Mouse (Mus musculus): ENCODE measurements around the gene Nfkb2. TPM values are rescaled to one million over a fixed set of nuclear protein-coding genes. Genes with fewer than 3 reads are reported as not detected.

The Nfkb2 gene
- polyA plus RNA-seq, 1 experiment from 2014 or later, result 8.9 TPM

DNA sequence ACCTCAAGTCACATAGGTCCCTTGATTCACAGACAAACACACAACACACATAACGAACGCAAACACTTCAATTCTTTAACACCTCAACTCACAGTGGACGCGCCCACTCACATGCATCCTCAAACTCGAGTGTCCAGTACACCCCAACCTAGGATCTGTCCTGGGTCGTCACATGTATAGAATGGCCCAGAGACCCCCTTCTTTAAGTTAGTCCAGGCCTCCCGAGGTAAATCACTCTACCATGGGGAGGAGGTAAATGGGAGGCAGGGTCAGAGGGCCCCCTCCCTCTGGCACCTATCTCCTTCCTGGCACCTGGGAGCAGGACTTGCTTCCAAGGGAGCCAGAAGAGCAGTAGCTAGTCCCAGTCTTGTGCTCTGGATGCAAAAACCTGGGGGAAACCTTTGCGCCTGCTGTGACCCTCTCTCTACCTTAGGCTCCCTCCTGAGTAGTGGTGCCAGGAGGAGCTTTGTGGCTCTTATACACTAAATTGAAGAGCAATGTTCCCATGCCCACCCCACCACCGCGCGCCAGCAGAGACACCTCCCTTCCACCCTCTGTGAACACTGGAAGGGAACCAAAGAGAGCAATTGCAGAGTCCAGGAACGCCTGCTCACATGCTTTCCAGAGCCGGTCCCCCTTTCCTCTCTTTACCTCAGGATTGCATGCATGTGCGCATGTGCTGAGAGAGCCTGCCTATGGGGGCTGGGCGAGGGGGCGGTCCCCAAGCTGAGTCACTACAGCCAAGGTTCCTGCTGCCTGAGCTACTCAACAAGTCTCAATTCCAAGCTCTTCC, 14.7 kb downstream of the Nfkb2 start:
- WGBS, result 10% methylated on average over 16 of the region's 16 CpGs
- H3K9me3 ChIP-seq (ENCODE audit: control insufficient read depth, low read length), result no peaks in the 10 kb centered on the region
- no peak overlapping the region for H3K9ac ChIP-seq (ENCODE audit: low read depth, low read length)
- peak overlapping the region; percentile 13; the same call in 1 of the 2 replicates for H3K4me3 ChIP-seq (ENCODE audit: low read length)
- H3K27ac ChIP-seq (ENCODE audit: low read depth, low read length), result no peak overlapping the region
- H3K4me1 ChIP-seq (ENCODE audit: control insufficient read depth, insufficient read depth, low read length), result 0 out of 2 replicates have a peak, but pooled peaks cover 5% of the 10 kb centered on the region
- no peak for ATAC-seq (ENCODE audit: low FRiP score, low TSS enrichment)
- H3K27me3 ChIP-seq (ENCODE audit: control insufficient read depth, insufficient read depth, low read length), result peaks cover 97% of the 10 kb centered on the region
- no peak overlapping the region for H3K4me2 ChIP-seq (replicated peaks; ENCODE audit: low read depth, low read length)
- no peaks in the 10 kb centered on the region for H3K36me3 ChIP-seq (ENCODE audit: control insufficient read depth, insufficient read depth, low read length)

DNA sequence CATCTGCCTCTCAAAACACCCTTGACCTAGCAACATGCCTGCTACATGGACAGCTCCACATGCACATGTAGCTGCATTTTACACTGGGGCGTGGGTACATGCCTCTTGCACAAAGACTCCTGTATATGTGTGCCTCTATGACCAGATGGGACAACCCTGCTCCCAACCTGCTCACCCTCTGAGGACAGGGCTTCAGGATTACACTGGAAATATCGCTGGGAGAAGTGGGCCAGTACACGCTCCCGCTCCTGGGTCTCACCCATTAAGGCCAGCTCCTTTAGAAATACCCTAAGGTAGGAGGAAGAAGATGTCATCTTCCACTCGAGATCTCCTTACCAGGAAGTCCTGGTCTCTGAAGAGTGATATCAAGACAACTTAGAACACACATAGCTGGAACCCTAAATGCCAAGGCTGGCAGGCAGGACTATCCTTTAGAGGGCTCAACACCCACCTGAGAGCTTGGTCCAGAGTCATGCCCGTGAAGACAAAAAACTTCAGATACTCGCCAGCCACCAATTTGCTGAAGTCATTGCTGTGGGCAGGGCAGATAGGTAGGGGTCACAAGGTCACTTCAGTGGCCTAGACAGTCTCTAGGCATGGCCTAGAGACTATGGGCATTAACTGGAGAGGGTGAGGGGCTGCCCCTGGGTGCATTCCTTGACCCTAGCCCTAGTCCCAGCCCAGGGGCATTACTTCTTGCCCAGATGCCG, 16.1 kb downstream of the Nfkb2 start:
- no peaks in the 10 kb centered on the region for H3K36me3 ChIP-seq (ENCODE audit: control insufficient read depth, insufficient read depth, low read length)
- no peaks in the 10 kb centered on the region for H3K9me3 ChIP-seq (ENCODE audit: control insufficient read depth, low read length)
- no peak overlapping the region for H3K9ac ChIP-seq (ENCODE audit: low read depth, low read length)
- no peak overlapping the region for H3K27ac ChIP-seq (ENCODE audit: low read depth, low read length)
- no peak overlapping the region for H3K4me3 ChIP-seq (ENCODE audit: low read length)
- H3K4me2 ChIP-seq (replicated peaks; ENCODE audit: low read depth, low read length), result no peak overlapping the region
- 0 out of 2 replicates have a peak, but pooled peaks cover 5% of the 10 kb centered on the region for H3K4me1 ChIP-seq (ENCODE audit: control insufficient read depth, insufficient read depth, low read length)
- no peak for ATAC-seq (ENCODE audit: low FRiP score, low TSS enrichment)
- peaks cover 96% of the 10 kb centered on the region for H3K27me3 ChIP-seq (ENCODE audit: control insufficient read depth, insufficient read depth, low read length)
- 79% methylated on average over 8 of the region's 8 CpGs for WGBS

DNA sequence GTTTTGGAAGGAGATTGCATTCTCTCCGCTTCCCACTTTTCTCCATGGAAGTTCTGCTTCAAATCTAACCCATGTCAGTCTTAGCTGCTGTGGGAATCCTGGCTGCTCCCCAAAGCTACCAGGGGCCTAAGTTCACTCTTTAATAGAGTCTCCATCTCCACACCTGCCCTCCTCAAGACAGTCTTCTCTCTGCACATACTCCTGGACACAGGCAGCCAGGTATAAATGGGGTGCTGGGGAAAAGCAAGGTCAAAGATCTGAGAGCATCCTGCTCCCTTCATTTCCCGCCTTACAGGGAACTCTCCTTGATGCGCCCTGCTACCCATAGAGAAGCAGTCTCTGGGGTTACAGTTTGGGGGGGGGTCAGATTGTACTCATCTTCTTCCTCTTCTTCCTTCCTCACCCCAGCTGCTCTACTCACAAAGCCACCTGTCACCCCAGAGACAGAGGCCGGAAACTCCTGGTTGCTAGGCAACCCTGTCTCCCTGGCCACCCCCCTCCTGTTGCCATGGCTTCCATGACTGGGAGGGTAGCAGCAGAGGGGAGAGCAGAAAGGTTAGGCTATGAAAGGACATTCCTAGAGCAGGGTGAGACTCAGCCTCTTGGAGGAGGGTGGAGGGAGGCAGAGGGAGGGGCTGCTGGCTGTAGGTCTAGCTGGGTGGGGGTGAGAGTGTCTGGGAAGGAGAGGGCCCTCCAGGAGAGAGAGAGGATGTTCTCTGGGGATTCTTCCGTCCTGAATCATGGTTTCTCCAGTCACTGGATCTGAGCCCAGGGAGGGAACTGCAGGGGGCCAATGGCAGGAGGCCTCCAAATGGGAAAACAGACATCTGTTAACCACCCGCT, 17.2 kb downstream of the Nfkb2 start:
- Histone ChIP-seq H3K4me3 (ENCODE audit: low read length) (no peak overlapping the region), H3K4me1 (ENCODE audit: control insufficient read depth, insufficient read depth, low read length) (0 out of 2 replicates have a peak, but pooled peaks cover 5% of the 10 kb centered on the region), H3K4me2 (replicated peaks; ENCODE audit: low read depth, low read length) (no peak overlapping the region), H3K36me3 (ENCODE audit: control insufficient read depth, insufficient read depth, low read length) (no peaks in the 10 kb centered on the region), H3K9me3 (ENCODE audit: control insufficient read depth, low read length) (no peaks in the 10 kb centered on the region), H3K9ac (ENCODE audit: low read depth, low read length) (no peak overlapping the region), H3K27ac (ENCODE audit: low read depth, low read length) (no peak overlapping the region), H3K27me3 (ENCODE audit: control insufficient read depth, insufficient read depth, low read length) (peaks cover 96% of the 10 kb centered on the region)
- ATAC-seq (ENCODE audit: low FRiP score, low TSS enrichment), result no peak
- 35% methylated on average over 6 of the region's 6 CpGs for WGBS

- WGBS, result 61% methylated on average over 11 of the region's 11 CpGs
- Histone ChIP-seq H3K36me3 (ENCODE audit: control insufficient read depth, insufficient read depth, low read length) (no peaks in the 10 kb centered on the region), H3K4me3 (ENCODE audit: low read length) (no peak overlapping the region), H3K9ac (ENCODE audit: low read depth, low read length) (no peak overlapping the region), H3K4me2 (replicated peaks; ENCODE audit: low read depth, low read length) (no peak overlapping the region), H3K4me1 (ENCODE audit: control insufficient read depth, insufficient read depth, low read length) (0 out of 2 replicates have a peak, but pooled peaks cover 5% of the 10 kb centered on the region), H3K9me3 (ENCODE audit: control insufficient read depth, low read length) (no peaks in the 10 kb centered on the region), H3K27me3 (ENCODE audit: control insufficient read depth, insufficient read depth, low read length) (peaks cover 95% of the 10 kb centered on the region), H3K27ac (ENCODE audit: low read depth, low read length) (no peak overlapping the region)
- ATAC-seq (ENCODE audit: low FRiP score, low TSS enrichment), result no peak
These were observed 18.2 kb downstream of the Nfkb2 start for GRCm38 (mm10) chr19:46322144-46322995.

DNA sequence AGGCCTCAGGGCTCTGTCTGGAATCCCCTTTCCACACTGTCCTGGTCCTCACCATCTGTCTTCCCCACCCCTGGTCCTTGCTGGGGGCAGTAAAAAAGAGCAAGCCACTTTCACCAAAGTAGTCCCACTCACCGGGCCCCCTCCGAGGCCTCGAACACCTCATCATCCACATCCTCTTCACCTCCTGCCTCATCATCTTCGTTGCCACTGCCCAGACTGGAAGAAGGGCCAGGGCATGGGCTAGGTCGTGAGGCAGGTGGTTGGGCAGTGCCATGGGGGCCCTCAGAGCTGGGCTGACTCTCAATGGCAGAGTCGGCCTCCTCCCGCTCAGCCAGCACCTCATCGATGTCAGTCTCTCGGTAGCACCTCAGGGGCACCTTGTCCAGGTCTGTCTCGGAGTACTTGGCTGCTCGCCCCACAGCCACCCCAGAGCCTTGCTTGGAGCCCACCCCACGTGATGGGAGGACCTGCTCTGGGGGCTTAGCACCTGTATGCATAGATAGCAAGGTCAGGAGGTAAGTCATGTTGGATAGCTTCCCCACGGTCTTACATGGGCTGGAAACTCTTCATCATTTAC, 19.0 kb downstream of the Nfkb2 start:
- peaks cover 5% of the 10 kb centered on the region; the same call in 1 of the 2 replicates for H3K4me1 ChIP-seq (ENCODE audit: control insufficient read depth, insufficient read depth, low read length)
- no peak overlapping the region for H3K9ac ChIP-seq (ENCODE audit: low read depth, low read length)
- no peaks in the 10 kb centered on the region for H3K9me3 ChIP-seq (ENCODE audit: control insufficient read depth, low read length)
- H3K27ac ChIP-seq (ENCODE audit: low read depth, low read length), result no peak overlapping the region
- ATAC-seq (ENCODE audit: low FRiP score, low TSS enrichment), result no peak
- H3K4me3 ChIP-seq (ENCODE audit: low read length), result no peak overlapping the region
- no peaks in the 10 kb centered on the region for H3K36me3 ChIP-seq (ENCODE audit: control insufficient read depth, insufficient read depth, low read length)
- WGBS, result 77% methylated on average over 13 of the region's 13 CpGs
- H3K27me3 ChIP-seq (ENCODE audit: control insufficient read depth, insufficient read depth, low read length), result peaks cover 87% of the 10 kb centered on the region
- H3K4me2 ChIP-seq (replicated peaks; ENCODE audit: low read depth, low read length), result no peak overlapping the region

DNA sequence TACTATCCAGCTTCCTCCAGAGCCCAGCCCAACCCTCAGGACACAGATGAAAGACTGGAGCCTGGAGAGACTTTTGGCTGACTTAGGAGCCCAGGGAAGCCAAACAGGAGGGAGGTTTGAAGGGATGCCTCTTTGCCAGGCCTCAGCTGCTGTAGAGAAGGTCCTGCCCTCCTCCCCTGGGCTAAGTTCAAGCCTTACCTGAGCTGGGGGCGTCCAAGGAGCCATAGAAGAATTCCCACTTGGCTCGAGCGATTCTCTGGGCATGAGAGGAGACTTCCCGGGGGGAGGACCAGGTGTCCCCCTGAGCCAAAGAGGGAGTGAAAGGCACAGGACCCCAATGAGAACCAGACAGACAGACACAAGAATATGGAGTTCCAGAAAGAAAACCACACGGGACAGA, 19.6 kb downstream of the Nfkb2 start:
- Histone ChIP-seq H3K4me2 (replicated peaks; ENCODE audit: low read depth, low read length) (no peak overlapping the region), H3K27me3 (ENCODE audit: control insufficient read depth, insufficient read depth, low read length) (peaks cover 81% of the 10 kb centered on the region), H3K9ac (ENCODE audit: low read depth, low read length) (no peak overlapping the region), H3K4me1 (ENCODE audit: control insufficient read depth, insufficient read depth, low read length) (peaks cover 4% of the 10 kb centered on the region; the same call in 1 of the 2 replicates), H3K36me3 (ENCODE audit: control insufficient read depth, insufficient read depth, low read length) (no peaks in the 10 kb centered on the region), H3K9me3 (ENCODE audit: control insufficient read depth, low read length) (no peaks in the 10 kb centered on the region), H3K27ac (ENCODE audit: low read depth, low read length) (no peak overlapping the region), H3K4me3 (ENCODE audit: low read length) (no peak overlapping the region)
- ATAC-seq (ENCODE audit: low FRiP score, low TSS enrichment), result no peak
- WGBS, result 70% methylated on average over 5 of the region's 5 CpGs

GRCm38 (mm10) chr19:46324366-46324765, 20.2 kb downstream of the Nfkb2 start:
- Histone ChIP-seq H3K4me1 (ENCODE audit: control insufficient read depth, insufficient read depth, low read length) (peaks cover 8% of the 10 kb centered on the region; the same call in 1 of the 2 replicates), H3K36me3 (ENCODE audit: control insufficient read depth, insufficient read depth, low read length) (no peaks in the 10 kb centered on the region), H3K4me3 (ENCODE audit: low read length) (no peak overlapping the region), H3K4me2 (replicated peaks; ENCODE audit: low read depth, low read length) (no peak overlapping the region), H3K27me3 (ENCODE audit: control insufficient read depth, insufficient read depth, low read length) (peaks cover 75% of the 10 kb centered on the region), H3K27ac (ENCODE audit: low read depth, low read length) (no peak overlapping the region), H3K9me3 (ENCODE audit: control insufficient read depth, low read length) (no peaks in the 10 kb centered on the region), H3K9ac (ENCODE audit: low read depth, low read length) (no peak overlapping the region)
- ATAC-seq (ENCODE audit: low FRiP score, low TSS enrichment), result no peak
- WGBS, result 71% methylated on average over 11 of the region's 11 CpGs

GRCm38 (mm10) chr19:46324918-46325317, 20.8 kb downstream of the Nfkb2 start:
- Histone ChIP-seq H3K9ac (ENCODE audit: low read depth, low read length) (no peak overlapping the region), H3K36me3 (ENCODE audit: control insufficient read depth, insufficient read depth, low read length) (no peaks in the 10 kb centered on the region), H3K27ac (ENCODE audit: low read depth, low read length) (no peak overlapping the region), H3K4me1 (ENCODE audit: control insufficient read depth, insufficient read depth, low read length) (peaks cover 8% of the 10 kb centered on the region; the same call in 1 of the 2 replicates), H3K4me3 (ENCODE audit: low read length) (no peak overlapping the region), H3K9me3 (ENCODE audit: control insufficient read depth, low read length) (no peaks in the 10 kb centered on the region), H3K4me2 (replicated peaks; ENCODE audit: low read depth, low read length) (no peak overlapping the region), H3K27me3 (ENCODE audit: control insufficient read depth, insufficient read depth, low read length) (peaks cover 69% of the 10 kb centered on the region)
- WGBS, result 77% methylated on average over 5 of the region's 5 CpGs
- ATAC-seq (ENCODE audit: low FRiP score, low TSS enrichment), result no peak
